In the genomic region with DNA sequence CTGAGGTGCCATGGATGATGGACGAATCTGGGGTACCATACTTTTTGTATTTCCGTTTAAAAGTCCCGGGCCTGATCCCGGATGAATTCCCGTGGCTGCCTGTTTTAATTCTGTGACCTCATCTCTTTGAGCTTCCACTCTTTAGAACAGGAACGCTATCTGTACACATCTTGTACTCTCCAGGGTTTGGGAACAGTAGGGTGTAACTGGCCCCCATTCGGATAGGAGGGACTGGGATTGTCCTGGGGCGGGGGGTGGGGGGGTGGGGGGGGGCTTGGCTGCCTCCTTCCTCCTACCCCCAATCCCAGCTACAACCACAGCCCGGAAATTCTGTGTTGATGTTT, we compare ENCODE assay signal across 8 mouse cellular contexts. TPM values are rescaled to one million over a fixed set of nuclear protein-coding genes. Genes with fewer than 3 reads are reported as not detected.
A peak's percentile ranks its signal among the peaks of the same experiment; 100 is the strongest.
DNase-seq lines count a peak whose midpoint lies in the region; ATAC-seq and TF ChIP-seq lines count a peak whose summit lies in the region.

No protein-coding gene starts in this region.

- TF ChIP-seq POLR2A in spleen, adult 2 months (IDR thresholded peaks at IDR 0.05; ENCODE audit: low read depth, low read length) = no peak

- no peaks in the 10 kb centered on the region for H3K9me3 ChIP-seq in liver, embryonic 13.5 days (replicated peaks)
- H3K9me3 ChIP-seq in stomach, embryonic 15.5 days = no peaks in the 10 kb centered on the region

- DNase-seq in gastrocnemius, adult 2 months = no peak
- DNase-seq in gastrocnemius, adult 18-20 months (ENCODE audit: low spot score) = no peak
- DNase-seq in spleen, adult 2 months (ENCODE audit: low read depth in 1 of 2, low spot score in 2 of 2) = no peak
- no peak for DNase-seq in spleen, postnatal 10 days (ENCODE audit: low spot score in 2 of 2)
- no peak for DNase-seq in liver, embryonic 13.5 days
- no peak for DNase-seq in Muller cell, postnatal 12 days (ENCODE audit: inconsistent ontology term)
- no peak for DNase-seq in embryo, embryonic 10 days (ENCODE audit: low spot score)

- no peaks in the 10 kb centered on the region for H3K27me3 ChIP-seq in spleen, adult 2 months (ENCODE audit: control insufficient read depth, insufficient read depth, low read length)
- H3K27me3 ChIP-seq in liver, embryonic 13.5 days = peaks cover 23% of the 10 kb centered on the region
- no peaks in the 10 kb centered on the region for H3K27me3 ChIP-seq in stomach, embryonic 15.5 days (replicated peaks)

- TF ChIP-seq CTCF in gastrocnemius, adult 2 months (IDR thresholded peaks at IDR 0.05) = no peak
- TF ChIP-seq CTCF in spleen, adult 2 months (IDR thresholded peaks at IDR 0.05; ENCODE audit: extremely low read depth, insufficient read depth, insufficient read length, insufficient replicate concordance) = no peak

- H3K36me3 ChIP-seq in spleen, adult 2 months (ENCODE audit: control insufficient read depth, insufficient read depth, low read length) = no peaks in the 10 kb centered on the region
- no peaks in the 10 kb centered on the region for H3K36me3 ChIP-seq in liver, embryonic 13.5 days
- H3K36me3 ChIP-seq in stomach, embryonic 15.5 days = no peaks in the 10 kb centered on the region

- H3K4me3 ChIP-seq in gastrocnemius, adult 2 months = peak overlapping the region; percentile 75
- peak overlapping the region; percentile 78; the same call in 1 of the 2 replicates for H3K4me3 ChIP-seq in spleen, adult 2 months (ENCODE audit: extremely low read depth, insufficient read depth, insufficient read length)
- H3K4me3 ChIP-seq in liver, embryonic 13.5 days (replicated peaks) = peak overlapping the region; percentile 59
- peak overlapping the region; percentile 67 for H3K4me3 ChIP-seq in stomach, embryonic 15.5 days (replicated peaks)

- no peak for ATAC-seq in liver, embryonic 13.5 days (ENCODE audit: low read depth)
- no peak for ATAC-seq in stomach, embryonic 15.5 days (ENCODE audit: insufficient read depth, low FRiP score, low read depth)

- peak overlapping the region; percentile 92 for H3K27ac ChIP-seq in gastrocnemius, adult 2 months
- no peak overlapping the region for H3K27ac ChIP-seq in spleen, adult 2 months (ENCODE audit: insufficient read depth, low read length)
- H3K27ac ChIP-seq in liver, embryonic 13.5 days = peak overlapping the region; percentile 67
- peak overlapping the region; percentile 74; the same call in 1 of the 2 replicates for H3K27ac ChIP-seq in stomach, embryonic 15.5 days

- WGBS in spleen, adult 2 months = 49% methylated on average over 9 of the region's 9 CpGs
- 6% methylated on average over 9 of the region's 9 CpGs for WGBS in liver, embryonic 13.5 days (ENCODE audit: insufficient replicate concordance)
- 16% methylated on average over 9 of the region's 9 CpGs for WGBS in stomach, embryonic 15.5 days

- peak overlapping the region; percentile 71; the same call in 1 of the 2 replicates for H3K9ac ChIP-seq in liver, embryonic 13.5 days
- no peak overlapping the region for H3K9ac ChIP-seq in stomach, embryonic 15.5 days

- peaks cover 15% of the 10 kb centered on the region; the same call in 1 of the 2 replicates for H3K4me1 ChIP-seq in spleen, adult 2 months (ENCODE audit: control insufficient read depth, insufficient read depth, insufficient read length)
- H3K4me1 ChIP-seq in liver, embryonic 13.5 days (replicated peaks) = peaks cover 53% of the 10 kb centered on the region
- peaks cover 47% of the 10 kb centered on the region for H3K4me1 ChIP-seq in stomach, embryonic 15.5 days

- peak overlapping the region; percentile 64 for H3K4me2 ChIP-seq in liver, embryonic 13.5 days
- peak overlapping the region; percentile 97 for H3K4me2 ChIP-seq in stomach, embryonic 15.5 days

- intact Hi-C loops in gastrocnemius, adult 2 months (cut with DNase I) = no loop called here

RNA-seq across cellular contexts. Expression of a gene that starts 1.4 kb away (rescaled TPM):
- 10 to 100 TPM in 1 of 2 experiments, 1 to 10 TPM in 1; 6.4 to 14.3 TPM for total RNA-seq in gastrocnemius, adult 2 months (2021)
- total RNA-seq in gastrocnemius, adult 18-20 months (2021) = 1 to 10 TPM; 7.8 to 9.1 TPM
- 63.4 and 67.0 TPM in 2 replicates for polyA plus RNA-seq in spleen, adult 2 months (2012; rRNA removed)
- 5.7 and 5.9 TPM in 2 replicates for polyA plus RNA-seq in liver, embryonic 13.5 days (2015; fragmentation: Nextera tagmentation; extraction: Ambion mirVana)
- polyA plus RNA-seq in stomach, embryonic 15.5 days (2015; fragmentation: Nextera tagmentation; extraction: Ambion mirVana) = 10.5 TPM in 2 replicates
